Mouse (Mus musculus) G1E-ER4 (cell line): ENCODE measurements around the gene Tanc1. TPM values are rescaled to one million over a fixed set of nuclear protein-coding genes. Genes with fewer than 3 reads are reported as not detected.

Experiments used
- GATA1 ChIP-seq: IDR thresholded peaks from one replicate; pipeline ENCODE4 v1.8.0; 2012; ENCODE audit warnings: low read length, inconsistent platforms
- polyA plus RNA-seq: library from polyadenylated mRNA; stranded (reverse); fragments of >175 nt; gene quantifications from 2 replicates; pipeline ENCODE4 v1.2.3, GENCODE M21; 2012

Tanc1 gene
- polyA plus RNA-seq, 1 experiment, result 0.01 TPM

- TF ChIP-seq GATA1, result no peak
These were observed 130.8 kb downstream of the Tanc1 start for GRCm38 (mm10) chr2:59742500-59743116.

GRCm38 (mm10) chr2:59745428-59745827 is 133.6 kb downstream of the Tanc1 start:
- TF ChIP-seq GATA1, result no peak

- no peak for TF ChIP-seq GATA1
These were observed 134.2 kb downstream of the Tanc1 start for GRCm38 (mm10) chr2:59746070-59746469.

- no peak for TF ChIP-seq GATA1
These were observed 135.9 kb downstream of the Tanc1 start for GRCm38 (mm10) chr2:59747757-59748156.

- TF ChIP-seq GATA1, result no peak
These were observed 137.5 kb downstream of the Tanc1 start for GRCm38 (mm10) chr2:59749371-59749770.

GRCm38 (mm10) chr2:59751172-59751571 is 139.3 kb downstream of the Tanc1 start:
- TF ChIP-seq GATA1, result no peak

- TF ChIP-seq GATA1, result no peak
These were observed 140.3 kb downstream of the Tanc1 start for GRCm38 (mm10) chr2:59752148-59752547.

- no peak for TF ChIP-seq GATA1
These were observed 140.9 kb downstream of the Tanc1 start for GRCm38 (mm10) chr2:59752766-59753165.

- TF ChIP-seq GATA1, result no peak
These were observed 144.4 kb downstream of the Tanc1 start for GRCm38 (mm10) chr2:59756137-59756753.

- TF ChIP-seq GATA1, result no peak
These were observed 145.2 kb downstream of the Tanc1 start for GRCm38 (mm10) chr2:59757015-59757414.

- no peak for TF ChIP-seq GATA1
These were observed 146.5 kb downstream of the Tanc1 start for GRCm38 (mm10) chr2:59758139-59758918.

- no peak for TF ChIP-seq GATA1
These were observed 148.9 kb downstream of the Tanc1 start for GRCm38 (mm10) chr2:59760731-59761130.

GRCm38 (mm10) chr2:59761183-59761582 is 149.3 kb downstream of the Tanc1 start:
- no peak for TF ChIP-seq GATA1

- no peak for TF ChIP-seq GATA1
These were observed 150.4 kb downstream of the Tanc1 start for GRCm38 (mm10) chr2:59762277-59762676.

- no peak for TF ChIP-seq GATA1
These were observed 153.8 kb downstream of the Tanc1 start for GRCm38 (mm10) chr2:59765671-59766070.

GRCm38 (mm10) chr2:59767893-59768292 is 156.1 kb downstream of the Tanc1 start:
- no peak for TF ChIP-seq GATA1
